Mouse (Mus musculus) liver, embryonic 14.5 days (tissue): Measurements from ENCODE around the gene Ing1. TPM values are rescaled to one million over a fixed set of nuclear protein-coding genes. Genes with fewer than 3 reads are reported as not detected.

Experiments used
- ATAC-seq: fragments of 200-750 bp; cut with Nextera tagmentation; 2 replicates; pipeline ENCODE4 v1.8.0; 2017; ENCODE audit warnings: moderate number of reproducible peaks, mild to moderate bottlenecking, moderate library complexity; ENCODE audit not compliant: insufficient read depth
- DNase-seq, 3 experiments: peaks; one replicate each; pipeline ENCODE4 v3.0.0-alpha.2; 2012 to 2013; ENCODE audit warnings: low read depth in 3 of 3, low spot score in 3 of 3
- H3K27ac ChIP-seq: fragments of 300-500 bp; sonication (generic); 2 replicates; pipeline ENCODE4 v1.5.1; 2014; ENCODE audit warnings: moderate library complexity, mild to moderate bottlenecking, control low read depth, inconsistent platforms
- H3K27me3 ChIP-seq: fragments of 300-500 bp; sonication (generic); 2 replicates; pipeline ENCODE4 v1.6.1; 2014; ENCODE audit warnings: mild to moderate bottlenecking, low read length, moderate library complexity; ENCODE audit not compliant: control insufficient read depth, insufficient read depth
- H3K36me3 ChIP-seq: fragments of 300-500 bp; sonication (generic); replicated peaks from 2 replicates; pipeline ENCODE4 v1.6.1; 2014; ENCODE audit warnings: low read depth; ENCODE audit not compliant: control insufficient read depth, insufficient read depth
- H3K4me1 ChIP-seq, 2 experiments: fragments of 200-500 bp in 1 of 2; fragments of 300-500 bp in 1 of 2; sonication (generic) in 1 of 2; replicated peaks; 2 replicates each; pipeline ENCODE4 v1.6.1; 2012 to 2014; ENCODE audit warnings: antibody characterized with exemption in 1 of 2, inconsistent platforms in 1 of 2, low read length in 1 of 2; ENCODE audit not compliant: control insufficient read depth in 2 of 2, insufficient read depth in 2 of 2
- H3K4me2 ChIP-seq: fragments of 300-500 bp; sonication (generic); 2 replicates; pipeline ENCODE4 v1.6.1; 2014; ENCODE audit warnings: low read depth, mild to moderate bottlenecking, control low read depth, moderate library complexity
- H3K4me3 ChIP-seq, 2 experiments: fragments of 200-500 bp in 1 of 2; fragments of 300-500 bp in 1 of 2; sonication (generic) in 1 of 2; 2 replicates each; pipeline ENCODE4 v1.5.1; 2012 to 2014; ENCODE audit warnings: low read depth in 2 of 2, low read length in 2 of 2, mild to moderate bottlenecking in 2 of 2, control low read depth in 1 of 2, inconsistent platforms in 1 of 2, moderate library complexity in 1 of 2; ENCODE audit not compliant: insufficient read depth in 1 of 2
- H3K9ac ChIP-seq: fragments of 300-500 bp; sonication (generic); replicated peaks from 2 replicates; pipeline ENCODE4 v1.6.1; 2014; ENCODE audit warnings: mild to moderate bottlenecking, control low read depth, moderate library complexity
- H3K9me3 ChIP-seq: fragments of 300-500 bp; sonication (generic); 2 replicates; pipeline ENCODE4 v1.6.1; 2016; ENCODE audit warnings: low read length, mixed read lengths; ENCODE audit not compliant: control insufficient read depth
- CTCF ChIP-seq: IDR thresholded peaks from 2 replicates; pipeline ENCODE4 v1.5.1; 2016; ENCODE audit warnings: antibody characterized with exemption, low read depth, control low read depth
- EP300 ChIP-seq: IDR thresholded peaks from 2 replicates; pipeline ENCODE4 v1.6.1; 2016; ENCODE audit warnings: antibody characterized with exemption, low read depth
- WGBS: fragments of 180-500 bp; shearing (Covaris S2); extraction: QIAGEN DNeasy Blood & Tissue Kit; methylation state at CpG from one replicate; pipeline ENCODE4 v1.1.7; 2014; ENCODE audit not compliant: insufficient replicate concordance; 5-methylcytosine and 5-hydroxymethylcytosine counted together
- polyA plus RNA-seq, 2 experiments: library from polyadenylated mRNA; depleted of rRNA in 1 of 2; stranded (reverse) in 1 of 2; unstranded in 1 of 2; fragments of >200 nt; fragmentation: Nextera tagmentation in 1 of 2; extraction: Ambion mirVana in 1 of 2; gene quantifications; 2 replicates each; pipeline versions ENCODE4 v1.2.1 to v1.2.3; 2012 to 2014

Ing1 gene
- polyA plus RNA-seq, 2 experiments, result 13.2 to 15.6 TPM

- Histone ChIP-seq H3K9me3 (no peaks in the 10 kb centered on the region), H3K4me2 (no peak overlapping the region), H3K4me1 (0 out of 4 replicates have a peak, but pooled peaks cover 0 to under 1% of the 10 kb centered on the region in 2 experiments), H3K27ac (no peak overlapping the region), H3K4me3 (no peak overlapping the region), H3K27me3 (no peaks in the 10 kb centered on the region), H3K9ac (no peak overlapping the region), H3K36me3 (no peaks in the 10 kb centered on the region; the same call in 1 of the 2 replicates)
- 76% methylated on average over 22 of the region's 22 CpGs for WGBS
- TF ChIP-seq CTCF (no peak), EP300 (no peak)
- ATAC-seq (no peak), DNase-seq (no peak)
Measured at GRCm38 (mm10) chr8:11569260-11570097, 14.1 kb downstream of the Ing1 start.

- Histone ChIP-seq H3K27ac (no peak overlapping the region), H3K27me3 (no peaks in the 10 kb centered on the region), H3K36me3 (no peaks in the 10 kb centered on the region), H3K4me3 (no peak overlapping the region), H3K9me3 (no peaks in the 10 kb centered on the region), H3K9ac (no peak overlapping the region), H3K4me2 (no peak overlapping the region), H3K4me1 (0 out of 4 replicates have a peak, but pooled peaks cover 0 to 3% of the 10 kb centered on the region in 2 experiments)
- TF ChIP-seq CTCF, result no peak
- TF ChIP-seq EP300, result no peak
- ATAC-seq (no peak), DNase-seq (no peak)
- WGBS, result 85% methylated on average over 4 of the region's 4 CpGs
Measured at GRCm38 (mm10) chr8:11570742-11571141, 15.4 kb downstream of the Ing1 start.

GRCm38 (mm10) chr8:11571950-11572349 lies 16.6 kb downstream of the Ing1 start:
- no peaks in the 10 kb centered on the region for H3K36me3 ChIP-seq
- DNase-seq, result no peak
- 75% methylated on average over 10 of the region's 10 CpGs for WGBS
- no peak overlapping the region for H3K4me2 ChIP-seq
- no peak for TF ChIP-seq EP300
- ATAC-seq, result no peak
- no peaks in the 10 kb centered on the region for H3K9me3 ChIP-seq
- H3K27ac ChIP-seq, result no peak overlapping the region
- no peak overlapping the region for H3K4me3 ChIP-seq
- no peak overlapping the region for H3K9ac ChIP-seq
- 0 out of 4 replicates have a peak, but pooled peaks cover 0 to 3% of the 10 kb centered on the region in 2 experiments for H3K4me1 ChIP-seq
- no peaks in the 10 kb centered on the region for H3K27me3 ChIP-seq

- Histone ChIP-seq H3K9me3 (no peaks in the 10 kb centered on the region), H3K36me3 (no peaks in the 10 kb centered on the region), H3K4me1 (0 out of 4 replicates have a peak, but pooled peaks cover 0 to 3% of the 10 kb centered on the region in 2 experiments), H3K4me2 (no peak overlapping the region), H3K27ac (no peak overlapping the region), H3K4me3 (no peak overlapping the region), H3K27me3 (no peaks in the 10 kb centered on the region), H3K9ac (no peak overlapping the region)
- WGBS, result 58% methylated on average over 6 of the region's 6 CpGs
- TF ChIP-seq CTCF, result no peak
- no peak for TF ChIP-seq EP300
- DNase-seq (no peak), ATAC-seq (no peak)
Measured at GRCm38 (mm10) chr8:11572428-11572827, 17.1 kb downstream of the Ing1 start.

GRCm38 (mm10) chr8:11574911-11575603 lies 19.7 kb downstream of the Ing1 start:
- Histone ChIP-seq H3K9me3 (no peaks in the 10 kb centered on the region), H3K4me1 (0 out of 4 replicates have a peak, but pooled peaks cover 0 to 3% of the 10 kb centered on the region in 2 experiments), H3K27ac (no peak overlapping the region), H3K9ac (no peak overlapping the region), H3K4me3 (no peak overlapping the region), H3K36me3 (no peaks in the 10 kb centered on the region), H3K27me3 (no peaks in the 10 kb centered on the region), H3K4me2 (no peak overlapping the region)
- DNase-seq, result no peak
- TF ChIP-seq CTCF, result no peak
- no peak for TF ChIP-seq EP300
- no peak for ATAC-seq
- 39% methylated on average over 9 of the region's 9 CpGs for WGBS
